ENCODE assay signal across 25 mouse cellular contexts in genomic region chr9:64420471-64420870, GRCm38 (mm10). TPM values are rescaled to one million over a fixed set of nuclear protein-coding genes. Genes with fewer than 3 reads are reported as not detected.
"Had no signal": no experiment of that assay in that cellular context is flagged by ENCODE, and none has a peak within 500 bp of the region (broad histone marks: within the 10 kb centered on the region; RNA-seq: fewer than 3 reads in every experiment).

No protein-coding gene starts in this region.

- ATAC-seq: hindbrain, embryonic 16.5 days; inflammation-experienced regulatory T-cells, adult 6 months; intestine, embryonic 15.5 days; intestine, postnatal 0 days had no signal

- DNase-seq: gastrocnemius, adult 2 months; gastrocnemius, postnatal 10 days; gastrocnemius, postnatal 25 days; heart, postnatal 10 days; heart, postnatal 4 days; kidney, adult 18-20 months; kidney, adult 8-10 months; kidney, postnatal 10 days; kidney, postnatal 25 days; kidney, postnatal 4 days; liver had no signal

- H3K4me3 ChIP-seq: gastrocnemius, adult 2 months; heart, embryonic 10.5 days; heart, embryonic 12.5 days; hindbrain, embryonic 10.5 days; hindbrain, embryonic 12.5 days; intestine, embryonic 15.5 days; layer of hippocampus, adult 2 months; left cerebral cortex, adult 2 months; limb, embryonic 10.5 days; limb, embryonic 12.5 days had no signal

- H3K4me1 ChIP-seq: heart, embryonic 10.5 days; heart, embryonic 12.5 days; hindbrain, embryonic 12.5 days; intestine, embryonic 15.5 days; limb, embryonic 12.5 days had no signal

- H3K27ac ChIP-seq: gastrocnemius, adult 2 months; heart, embryonic 10.5 days; hindbrain, embryonic 10.5 days; hindbrain, embryonic 12.5 days; hindbrain, embryonic 14.5 days; intestine, embryonic 15.5 days; layer of hippocampus, adult 2 months; left cerebral cortex, adult 2 months; limb, embryonic 10.5 days; limb, embryonic 12.5 days had no signal

- H3K36me3 ChIP-seq: heart, embryonic 10.5 days; heart, embryonic 12.5 days; hindbrain, embryonic 10.5 days; hindbrain, embryonic 12.5 days; intestine, embryonic 15.5 days; limb, embryonic 10.5 days; limb, embryonic 12.5 days had no signal

- H3K27me3 ChIP-seq: heart, embryonic 12.5 days; hindbrain, embryonic 12.5 days; intestine, embryonic 15.5 days had no signal

- H3K9ac ChIP-seq: heart, embryonic 12.5 days; hindbrain, embryonic 12.5 days; hindbrain, embryonic 14.5 days; intestine, embryonic 15.5 days; limb, embryonic 12.5 days had no signal

RNA-seq across cellular contexts. Expression of gene Megf11, which starts 35.0 kb away (rescaled TPM):
- total RNA-seq: granulocyte monocyte progenitor cell, adult 5-6 weeks had no signal
